Mouse (Mus musculus) neural tube, embryonic 14.5 days (tissue): ENCODE results near the gene Cops4. TPM values are rescaled to one million over a fixed set of nuclear protein-coding genes. Genes with fewer than 3 reads are reported as not detected.

Source experiments
- ATAC-seq: fragments of 200-750 bp; cut with Nextera tagmentation; 2 replicates; pipeline ENCODE4 v1.8.0; 2017; ENCODE audit warnings: low read depth, mild to moderate bottlenecking, moderate TSS enrichment, moderate library complexity
- H3K27ac ChIP-seq: fragments of 300-500 bp; sonication (generic); 2 replicates; pipeline ENCODE4 v1.5.1; 2014; ENCODE audit warnings: low read depth, mild to moderate bottlenecking, control low read depth, low read length, moderate library complexity, mixed read lengths
- H3K27me3 ChIP-seq: fragments of 300-500 bp; sonication (generic); 2 replicates; pipeline ENCODE4 v1.6.1; 2014; ENCODE audit warnings: low read length; ENCODE audit not compliant: control insufficient read depth, insufficient read depth
- H3K36me3 ChIP-seq: fragments of 300-500 bp; sonication (generic); 2 replicates; pipeline ENCODE4 v1.6.1; 2014; ENCODE audit warnings: low read length, mixed read lengths; ENCODE audit not compliant: control insufficient read depth, insufficient read depth
- H3K4me1 ChIP-seq: fragments of 300-500 bp; sonication (generic); 2 replicates; pipeline ENCODE4 v1.6.1; 2014; ENCODE audit warnings: low read length; ENCODE audit not compliant: control insufficient read depth, insufficient read depth
- H3K4me2 ChIP-seq: fragments of 300-500 bp; sonication (generic); 2 replicates; pipeline ENCODE4 v1.6.1; 2014; ENCODE audit warnings: mild to moderate bottlenecking, low read depth, low read length, control low read depth
- H3K4me3 ChIP-seq: fragments of 300-500 bp; sonication (generic); 2 replicates; pipeline ENCODE4 v1.5.1; 2014; ENCODE audit warnings: low read depth, low read length, control low read depth, mixed read lengths
- H3K9ac ChIP-seq: fragments of 300-500 bp; sonication (generic); replicated peaks from 2 replicates; pipeline ENCODE4 v1.6.1; 2014; ENCODE audit warnings: low read depth, mild to moderate bottlenecking, control low read depth, low read length, mixed read lengths
- H3K9me3 ChIP-seq: fragments of 300-500 bp; sonication (generic); 2 replicates; pipeline ENCODE4 v1.6.1; 2016; ENCODE audit warnings: low read length; ENCODE audit not compliant: control insufficient read depth
- WGBS: fragments of 180-500 bp; shearing (Covaris S2); extraction: QIAGEN DNeasy Blood & Tissue Kit; methylation state at CpG from one replicate; pipeline ENCODE4 v1.1.7; 2014; 5-methylcytosine and 5-hydroxymethylcytosine counted together
- polyA plus RNA-seq: library from polyadenylated mRNA; unstranded; fragments of >200 nt; fragmentation: Nextera tagmentation; extraction: Ambion mirVana; gene quantifications from 2 replicates; pipeline ENCODE4 v1.2.1, GENCODE M21; 2014

The Cops4 gene
- polyA plus RNA-seq, 1 experiment from 2014 or later, result 188 TPM

GRCm38 (mm10) chr5:100550151-100550550 is 32.0 kb downstream of the Cops4 start:
- Histone ChIP-seq H3K4me1 (no peaks in the 10 kb centered on the region), H3K27me3 (no peaks in the 10 kb centered on the region), H3K27ac (no peak overlapping the region), H3K9me3 (no peaks in the 10 kb centered on the region), H3K4me3 (no peak overlapping the region), H3K36me3 (peaks cover 19% of the 10 kb centered on the region), H3K9ac (no peak overlapping the region), H3K4me2 (no peak overlapping the region)
- WGBS, result 94% methylated on average over 1 of the region's 1 CpGs
- no peak for ATAC-seq

- Histone ChIP-seq H3K36me3 (peaks cover 10% of the 10 kb centered on the region), H3K27ac (no peak overlapping the region), H3K9me3 (no peaks in the 10 kb centered on the region), H3K4me2 (no peak overlapping the region), H3K4me3 (no peak overlapping the region), H3K27me3 (no peaks in the 10 kb centered on the region), H3K9ac (no peak overlapping the region), H3K4me1 (no peaks in the 10 kb centered on the region)
- no peak for ATAC-seq
- 74% methylated on average over 2 of the region's 2 CpGs for WGBS
These were observed 33.8 kb downstream of the Cops4 start for GRCm38 (mm10) chr5:100551952-100552351.

GRCm38 (mm10) chr5:100553426-100553825 is 35.3 kb downstream of the Cops4 start:
- H3K27ac ChIP-seq, result no peak overlapping the region
- H3K9ac ChIP-seq, result no peak overlapping the region
- ATAC-seq, result no peak
- WGBS, result 65% methylated on average over 8 of the region's 8 CpGs
- H3K4me3 ChIP-seq, result no peak overlapping the region
- no peak overlapping the region for H3K4me2 ChIP-seq
- H3K36me3 ChIP-seq, result peaks cover 6% of the 10 kb centered on the region; the same call in 1 of the 2 replicates
- no peaks in the 10 kb centered on the region for H3K4me1 ChIP-seq
- no peaks in the 10 kb centered on the region for H3K27me3 ChIP-seq
- no peaks in the 10 kb centered on the region for H3K9me3 ChIP-seq

GRCm38 (mm10) chr5:100557019-100557418 is 38.9 kb downstream of the Cops4 start:
- no peaks in the 10 kb centered on the region for H3K9me3 ChIP-seq
- no peaks in the 10 kb centered on the region for H3K27me3 ChIP-seq
- H3K27ac ChIP-seq, result no peak overlapping the region
- 85% methylated on average over 14 of the region's 14 CpGs for WGBS
- no peak overlapping the region for H3K4me3 ChIP-seq
- ATAC-seq, result no peak
- no peaks in the 10 kb centered on the region for H3K36me3 ChIP-seq
- H3K9ac ChIP-seq, result no peak overlapping the region
- H3K4me2 ChIP-seq, result no peak overlapping the region
- no peaks in the 10 kb centered on the region for H3K4me1 ChIP-seq

GRCm38 (mm10) chr5:100557537-100557936 is 39.4 kb downstream of the Cops4 start:
- H3K4me1 ChIP-seq, result no peaks in the 10 kb centered on the region
- no peak overlapping the region for H3K4me2 ChIP-seq
- H3K36me3 ChIP-seq, result no peaks in the 10 kb centered on the region
- no peaks in the 10 kb centered on the region for H3K27me3 ChIP-seq
- no peak overlapping the region for H3K27ac ChIP-seq
- no peak overlapping the region for H3K9ac ChIP-seq
- 79% methylated on average over 9 of the region's 9 CpGs for WGBS
- no peak overlapping the region for H3K4me3 ChIP-seq
- H3K9me3 ChIP-seq, result no peaks in the 10 kb centered on the region
- ATAC-seq, result no peak

GRCm38 (mm10) chr5:100558783-100559182 is 40.7 kb downstream of the Cops4 start:
- no peaks in the 10 kb centered on the region for H3K36me3 ChIP-seq
- H3K27me3 ChIP-seq, result no peaks in the 10 kb centered on the region
- H3K4me1 ChIP-seq, result no peaks in the 10 kb centered on the region
- H3K9ac ChIP-seq, result no peak overlapping the region
- ATAC-seq, result no peak
- WGBS, result 87% methylated on average over 3 of the region's 3 CpGs
- H3K9me3 ChIP-seq, result no peaks in the 10 kb centered on the region
- no peak overlapping the region for H3K27ac ChIP-seq
- H3K4me2 ChIP-seq, result no peak overlapping the region
- no peak overlapping the region for H3K4me3 ChIP-seq

- no peak overlapping the region for H3K27ac ChIP-seq
- H3K9me3 ChIP-seq, result no peaks in the 10 kb centered on the region
- H3K4me1 ChIP-seq, result no peaks in the 10 kb centered on the region
- no peaks in the 10 kb centered on the region for H3K27me3 ChIP-seq
- H3K36me3 ChIP-seq, result no peaks in the 10 kb centered on the region
- H3K4me2 ChIP-seq, result no peak overlapping the region
- H3K9ac ChIP-seq, result no peak overlapping the region
- WGBS, result 95% methylated on average over 7 of the region's 7 CpGs
- H3K4me3 ChIP-seq, result no peak overlapping the region
- no peak for ATAC-seq
These were observed 41.2 kb downstream of the Cops4 start for GRCm38 (mm10) chr5:100559357-100559756.

- Histone ChIP-seq H3K4me3 (no peak overlapping the region), H3K4me1 (no peaks in the 10 kb centered on the region), H3K27ac (no peak overlapping the region), H3K9me3 (no peaks in the 10 kb centered on the region), H3K4me2 (no peak overlapping the region), H3K27me3 (no peaks in the 10 kb centered on the region), H3K36me3 (no peaks in the 10 kb centered on the region), H3K9ac (no peak overlapping the region)
- ATAC-seq, result no peak
- 87% methylated on average over 9 of the region's 9 CpGs for WGBS
These were observed 44.6 kb downstream of the Cops4 start for GRCm38 (mm10) chr5:100562702-100563101.

GRCm38 (mm10) chr5:100566798-100567197 is 48.7 kb downstream of the Cops4 start:
- no peak overlapping the region for H3K4me2 ChIP-seq
- H3K36me3 ChIP-seq, result no peaks in the 10 kb centered on the region
- no peak overlapping the region for H3K9ac ChIP-seq
- no peak for ATAC-seq
- H3K9me3 ChIP-seq, result no peaks in the 10 kb centered on the region
- no peak overlapping the region for H3K4me3 ChIP-seq
- no peaks in the 10 kb centered on the region for H3K27me3 ChIP-seq
- 76% methylated on average over 2 of the region's 2 CpGs for WGBS
- no peaks in the 10 kb centered on the region for H3K4me1 ChIP-seq
- H3K27ac ChIP-seq, result no peak overlapping the region
